Mouse (Mus musculus): ENCODE data around the gene Fam189b.

- no peak for TF ChIP-seq POLR2A (IDR thresholded peaks at IDR 0.05; ENCODE audit: insufficient read depth, low read length)
- TF ChIP-seq CTCF (IDR thresholded peaks at IDR 0.05; ENCODE audit: low read depth, low read length), result no peak
Observed at GRCm38 (mm10) chr3:89148567-89148966, 34.4 kb upstream of the Fam189b start.
